Mouse (Mus musculus): ENCODE measurements at regions not wholly inside any gene's neighbourhood (a gene's known extent, or its start where the extent isn't known, plus 50 kb on each side); places are given as distances from the start of the nearest gene placed in this dataset.

- in situ Hi-C loops (cut with MboI, MseI): loop anchor here in 1 of 2 experiments (5.0 to 10.0 kb wide), 2 partner anchors 137 to 839 kb away; no protein-coding TSS in a partner anchor
Measured at GRCm38 (mm10) chr6:122394160-122394559, 53.8 kb upstream of the Phc1 start.

DNA sequence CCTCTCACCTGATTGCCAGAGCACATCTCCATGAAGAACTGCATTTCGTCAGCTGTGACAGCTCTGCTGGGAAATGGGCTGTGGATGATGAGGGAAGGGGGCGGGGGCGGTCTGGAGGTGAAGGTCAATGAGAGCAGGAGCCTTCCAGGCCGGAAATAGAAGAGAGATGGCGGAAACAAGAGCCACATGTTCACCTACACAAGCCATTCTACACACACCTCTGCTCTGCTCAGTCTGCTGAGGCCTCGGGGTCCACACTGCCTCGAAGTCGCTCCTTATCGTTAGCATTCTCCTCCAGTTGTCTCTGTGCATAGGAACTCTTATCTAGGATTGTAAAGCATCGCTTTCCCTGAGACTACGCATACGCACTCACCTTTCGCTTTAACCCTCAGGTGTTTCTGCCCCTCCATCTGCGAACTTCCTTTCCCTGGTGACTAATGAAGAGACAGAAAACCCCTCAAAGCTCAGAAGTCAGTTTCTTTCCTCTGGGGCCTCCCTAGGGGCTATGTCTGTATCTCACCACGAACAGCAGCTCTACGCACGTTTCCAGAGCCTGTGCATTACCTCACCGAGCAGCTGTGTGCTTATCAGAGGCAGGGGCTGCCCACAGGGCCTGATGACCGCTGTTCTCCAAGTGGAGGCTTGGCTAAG is 53.0 kb upstream of the Phc1 start:
- in situ Hi-C loops (cut with MboI, MseI): loop anchor here in 1 of 2 experiments (5.0 to 10.0 kb wide), 2 partner anchors 136 to 839 kb away; no protein-coding TSS in a partner anchor

GRCm38 (mm10) chr6:122391725-122392667 is 51.6 kb upstream of the Phc1 start:
- in situ Hi-C loops (cut with MboI, MseI): loop anchor here in 1 of 2 experiments (5.0 to 10.0 kb wide), 2 partner anchors 135 to 837 kb away; no protein-coding TSS in a partner anchor

DNA sequence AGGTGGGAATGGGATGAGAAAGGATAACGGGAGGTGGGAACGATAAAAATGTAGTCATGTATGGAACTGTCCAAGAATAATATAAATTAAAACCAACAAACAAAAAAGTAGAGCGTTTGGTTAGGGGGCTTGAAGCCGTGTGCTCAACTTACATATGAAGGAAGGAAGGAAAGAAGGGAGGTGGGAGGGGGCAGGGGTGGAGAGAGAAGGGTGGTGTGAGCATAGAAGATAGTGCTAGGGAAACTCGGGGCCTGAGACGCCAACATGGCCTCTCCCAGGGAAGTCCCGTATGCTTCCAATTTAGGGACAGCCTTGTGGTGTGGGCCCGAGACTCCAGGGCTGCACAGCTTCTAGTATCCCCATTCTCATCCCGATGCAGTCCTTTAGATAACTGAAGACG is 50.8 kb upstream of the Phc1 start:
- in situ Hi-C loops (cut with MboI, MseI): loop anchor here in 1 of 2 experiments (5.0 to 10.0 kb wide), 2 partner anchors 134 to 836 kb away; no protein-coding TSS in a partner anchor

DNA sequence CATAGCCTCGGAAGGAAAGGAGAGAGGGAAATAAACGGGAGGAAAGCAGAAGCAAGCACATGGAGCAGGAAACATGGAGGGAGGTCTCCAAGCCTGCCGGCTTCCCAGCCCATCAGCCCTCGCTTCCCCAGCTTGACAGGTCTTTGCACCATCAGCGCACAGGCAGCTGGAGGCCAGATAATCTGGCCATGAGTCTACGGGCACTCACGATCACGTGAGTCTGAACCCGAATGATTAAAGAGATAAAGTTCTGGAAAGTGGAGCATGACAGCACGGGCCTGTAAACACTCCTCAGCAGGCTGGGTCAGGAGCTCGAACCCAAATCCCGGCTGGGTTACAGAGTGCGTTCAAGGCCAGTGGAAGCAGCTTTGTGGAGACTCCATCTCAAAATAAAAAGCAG is 50.4 kb upstream of the Phc1 start:
- in situ Hi-C loops (cut with MboI, MseI): loop anchor here in 1 of 2 experiments (5.0 to 10.0 kb wide), 2 partner anchors 133 to 836 kb away; no protein-coding TSS in a partner anchor

Measured in T-helper 17 cell (primary cell).